Mouse (Mus musculus) embryonic facial prominence, embryonic 13.5 days (tissue): ENCODE results near the gene Apoa5. TPM values are rescaled to one million over a fixed set of nuclear protein-coding genes. Genes with fewer than 3 reads are reported as not detected.
A peak's percentile ranks its signal among the peaks of the same experiment; 100 is the strongest.

Experiments
- ATAC-seq: fragments of 200-750 bp; cut with Nextera tagmentation; 2 replicates; pipeline ENCODE4 v1.8.0; 2017; ENCODE audit warnings: low read depth; ENCODE audit not compliant: insufficient number of reproducible peaks, insufficient read depth, low FRiP score, low TSS enrichment
- H3K27ac ChIP-seq: fragments of 300-500 bp; sonication (generic); 2 replicates; pipeline ENCODE4 v1.5.1; 2015; ENCODE audit warnings: moderate library complexity, mild to moderate bottlenecking, inconsistent platforms
- H3K27me3 ChIP-seq: fragments of 300-500 bp; sonication (generic); 2 replicates; pipeline ENCODE4 v1.6.1; 2015; ENCODE audit warnings: mild to moderate bottlenecking, inconsistent platforms
- H3K36me3 ChIP-seq: fragments of 300-500 bp; sonication (generic); 2 replicates; pipeline ENCODE4 v1.6.1; 2015; ENCODE audit warnings: mild to moderate bottlenecking, inconsistent platforms
- H3K4me1 ChIP-seq: fragments of 300-500 bp; sonication (generic); 2 replicates; pipeline ENCODE4 v1.6.1; 2015; ENCODE audit warnings: inconsistent platforms
- H3K4me2 ChIP-seq: fragments of 300-500 bp; sonication (generic); 2 replicates; pipeline ENCODE4 v1.6.1; 2015; ENCODE audit warnings: moderate library complexity, mild to moderate bottlenecking, inconsistent platforms
- H3K4me3 ChIP-seq: fragments of 300-500 bp; sonication (generic); 2 replicates; pipeline ENCODE4 v1.5.1; 2015; ENCODE audit warnings: mild to moderate bottlenecking, inconsistent platforms
- H3K9ac ChIP-seq: fragments of 300-500 bp; sonication (generic); 2 replicates; pipeline ENCODE4 v1.6.1; 2015; ENCODE audit warnings: mild to moderate bottlenecking, inconsistent platforms
- H3K9me3 ChIP-seq: fragments of 300-500 bp; sonication (generic); 2 replicates; pipeline ENCODE4 v1.6.1; 2016; ENCODE audit warnings: inconsistent platforms
- WGBS: fragments of 180-500 bp; shearing (Covaris S2); methylation state at CpG from one replicate; pipeline ENCODE4 v1.1.7; 2015; ENCODE audit warnings: mixed read lengths; 5-methylcytosine and 5-hydroxymethylcytosine counted together
- polyA plus RNA-seq: library from polyadenylated mRNA; unstranded; fragments of >200 nt; fragmentation: Nextera tagmentation; extraction: Ambion mirVana; gene quantifications from 2 replicates; pipeline ENCODE4 v1.2.1, GENCODE M21; 2015

Apoa5 gene
- not detected in 2 replicates for polyA plus RNA-seq

DNA sequence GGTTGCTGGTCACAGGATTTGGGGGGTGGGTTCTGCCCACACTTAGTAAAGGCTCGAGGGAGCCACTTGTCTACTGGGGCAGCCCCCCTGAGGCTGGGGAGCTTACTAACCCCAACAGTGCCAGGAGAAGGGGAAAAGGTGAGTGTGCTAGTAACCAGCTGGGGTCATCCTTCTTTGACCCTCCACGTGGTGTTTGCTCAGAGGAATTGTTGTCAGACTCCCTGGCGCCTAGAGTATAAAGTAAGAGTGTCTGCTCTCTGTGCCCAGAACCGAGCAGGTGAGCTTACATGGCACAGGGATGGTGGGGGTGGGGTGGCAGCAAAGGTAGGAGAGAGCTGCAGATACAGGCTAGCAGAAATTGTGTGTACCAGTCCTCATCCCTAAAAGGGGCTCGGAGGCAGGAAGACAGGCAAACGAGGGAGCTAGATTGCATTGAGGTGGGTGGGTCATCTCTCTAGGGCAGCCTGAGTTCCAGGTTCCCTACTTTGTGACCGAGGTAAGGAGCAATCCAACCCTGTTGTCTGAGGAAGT is at the start of gene Apoa5:
Apoa5 (plus strand) TSS at position 291 of the 531 bp plus-strand sequence.
- Histone ChIP-seq H3K27ac (no peak within 1 kb of the TSS), H3K27me3 (peaks cover 30% of the 10 kb centered on the region), H3K9ac (no peak within 1 kb of the TSS), H3K4me2 (no peak within 1 kb of the TSS), H3K9me3 (no peaks in the 10 kb centered on the region), H3K4me1 (peaks cover 8% of the 10 kb centered on the region), H3K4me3 (no peak within 1 kb of the TSS), H3K36me3 (no peaks in the 10 kb centered on the region)
- no peak for ATAC-seq
- 53% methylated on average over 7 of the region's 7 CpGs for WGBS

DNA sequence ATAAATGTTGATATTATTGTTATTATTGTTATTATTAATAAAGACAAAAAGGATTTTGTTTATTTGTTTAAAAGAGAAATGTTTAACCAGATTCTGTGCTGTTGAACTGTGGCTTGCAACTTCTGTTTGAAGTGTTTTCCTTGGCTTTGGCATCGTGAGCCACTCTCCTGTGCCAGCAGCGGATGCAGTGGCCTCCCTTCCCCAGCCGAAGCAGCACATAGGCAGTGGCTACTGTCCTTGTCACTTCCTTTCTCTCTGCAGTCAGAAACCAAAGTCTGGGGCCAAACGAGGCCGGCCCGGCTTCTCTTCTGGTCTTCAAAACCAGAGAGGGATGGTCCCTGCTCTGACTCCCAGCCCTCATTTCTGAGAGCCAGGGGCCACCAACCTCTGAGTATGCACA is 45.3 kb upstream of the Apoa5 start:
- Histone ChIP-seq H3K36me3 (peaks cover 50% of the 10 kb centered on the region), H3K9me3 (no peaks in the 10 kb centered on the region), H3K27me3 (no peaks in the 10 kb centered on the region), H3K4me2 (no peak overlapping the region), H3K4me1 (no peaks in the 10 kb centered on the region), H3K9ac (no peak overlapping the region), H3K4me3 (no peak overlapping the region), H3K27ac (no peak overlapping the region)
- no peak for ATAC-seq
- WGBS, result 85% methylated on average over 6 of the region's 6 CpGs

DNA sequence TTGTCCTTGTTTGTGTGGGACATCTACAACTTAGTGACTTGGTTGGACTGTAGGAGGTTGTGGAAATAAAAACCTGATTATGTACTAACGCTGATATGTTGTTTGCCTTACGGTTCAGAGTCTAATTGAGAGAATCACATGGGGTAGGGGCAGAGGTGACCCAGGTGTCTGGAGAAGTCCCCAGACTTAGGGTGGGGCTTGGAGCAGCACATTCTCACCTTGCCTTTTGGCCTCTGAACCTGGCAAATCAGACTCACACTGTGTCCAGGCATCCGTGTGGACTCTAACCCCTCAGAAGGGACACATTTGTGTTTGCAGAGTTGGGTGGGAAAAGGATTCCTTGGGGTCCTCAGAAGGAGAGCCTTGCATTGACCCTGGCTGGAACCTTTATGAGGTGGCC is 44.3 kb upstream of the Apoa5 start:
- Histone ChIP-seq H3K4me2 (no peak overlapping the region), H3K36me3 (peaks cover 45% of the 10 kb centered on the region), H3K27ac (no peak overlapping the region), H3K4me1 (no peaks in the 10 kb centered on the region), H3K4me3 (no peak overlapping the region), H3K9me3 (no peaks in the 10 kb centered on the region), H3K27me3 (peaks cover 9% of the 10 kb centered on the region), H3K9ac (no peak overlapping the region)
- WGBS, result 86% methylated on average over 3 of the region's 3 CpGs
- no peak for ATAC-seq

DNA sequence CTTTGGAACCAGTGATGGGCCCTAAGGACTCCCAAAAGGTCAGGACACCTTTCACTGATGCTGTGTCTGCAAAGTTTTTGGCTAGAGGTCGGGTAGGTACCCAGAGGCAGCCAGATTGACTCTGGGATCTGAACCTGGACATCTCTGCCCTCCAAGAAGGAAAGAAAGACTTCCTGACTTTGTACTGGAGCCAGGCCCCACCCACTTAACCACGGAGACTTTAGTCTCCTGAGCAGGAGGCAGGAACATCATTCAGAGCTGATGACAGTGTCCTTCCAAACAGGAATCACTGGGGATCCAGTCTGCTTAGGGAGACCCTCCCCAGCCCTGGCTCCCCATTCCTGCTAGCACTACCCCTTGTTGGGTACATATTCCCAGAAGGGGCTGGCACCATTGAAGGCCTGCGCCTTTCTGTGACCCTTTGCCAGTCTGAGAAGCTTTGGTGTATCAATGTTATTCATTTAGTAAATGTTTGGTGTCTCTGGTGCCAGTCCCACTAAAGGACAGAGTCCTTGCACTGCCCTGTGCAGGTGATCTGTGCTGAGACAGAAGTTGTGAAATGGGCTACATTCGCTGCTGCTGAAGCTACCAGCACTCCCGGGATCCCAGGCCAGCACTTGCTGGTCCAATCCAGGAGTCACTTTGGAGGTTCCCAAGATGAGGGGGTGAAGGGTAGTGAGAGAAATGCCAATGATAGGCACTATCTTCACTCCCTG is 43.3 kb upstream of the Apoa5 start:
- Histone ChIP-seq H3K27ac (no peak overlapping the region), H3K9me3 (no peaks in the 10 kb centered on the region), H3K9ac (no peak overlapping the region), H3K27me3 (peaks cover 11% of the 10 kb centered on the region), H3K36me3 (peaks cover 35% of the 10 kb centered on the region), H3K4me2 (no peak overlapping the region), H3K4me3 (no peak overlapping the region), H3K4me1 (peaks cover 6% of the 10 kb centered on the region; the same call in 1 of the 2 replicates)
- WGBS, result 62% methylated on average over 5 of the region's 5 CpGs
- no peak for ATAC-seq

DNA sequence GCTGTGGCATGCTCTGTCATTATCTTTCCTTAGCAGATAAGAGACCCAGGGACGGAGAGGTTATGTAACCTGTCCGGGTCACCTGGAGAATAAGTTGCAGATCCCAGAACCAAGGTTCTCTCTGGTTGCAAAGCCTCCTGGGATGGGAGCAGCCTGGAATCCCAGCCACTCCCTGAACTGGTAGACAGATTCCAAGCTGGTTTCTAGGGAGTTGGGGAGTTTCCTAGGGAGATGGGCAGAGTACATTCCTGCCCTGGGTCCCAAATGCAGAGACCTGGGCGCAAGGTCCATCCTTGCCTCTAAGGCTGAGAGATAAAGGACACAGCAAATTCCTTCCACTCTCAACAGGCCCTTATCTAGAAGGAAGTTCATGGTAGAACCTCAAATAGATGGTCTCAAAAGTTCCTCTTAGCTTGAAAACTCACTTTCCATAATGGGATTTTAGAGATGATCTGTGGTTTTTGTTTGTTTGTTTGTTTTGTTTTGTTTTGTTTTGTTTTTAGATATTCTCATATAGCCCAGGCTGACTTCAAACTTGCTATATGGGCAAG is 41.3 kb upstream of the Apoa5 start:
- Histone ChIP-seq H3K27ac (no peak overlapping the region), H3K9ac (no peak overlapping the region), H3K9me3 (no peaks in the 10 kb centered on the region), H3K4me2 (no peak overlapping the region), H3K27me3 (peaks cover 11% of the 10 kb centered on the region), H3K36me3 (peaks cover 14% of the 10 kb centered on the region), H3K4me3 (no peak overlapping the region), H3K4me1 (peaks cover 12% of the 10 kb centered on the region)
- 86% methylated on average over 3 of the region's 3 CpGs for WGBS
- ATAC-seq, result no peak

DNA sequence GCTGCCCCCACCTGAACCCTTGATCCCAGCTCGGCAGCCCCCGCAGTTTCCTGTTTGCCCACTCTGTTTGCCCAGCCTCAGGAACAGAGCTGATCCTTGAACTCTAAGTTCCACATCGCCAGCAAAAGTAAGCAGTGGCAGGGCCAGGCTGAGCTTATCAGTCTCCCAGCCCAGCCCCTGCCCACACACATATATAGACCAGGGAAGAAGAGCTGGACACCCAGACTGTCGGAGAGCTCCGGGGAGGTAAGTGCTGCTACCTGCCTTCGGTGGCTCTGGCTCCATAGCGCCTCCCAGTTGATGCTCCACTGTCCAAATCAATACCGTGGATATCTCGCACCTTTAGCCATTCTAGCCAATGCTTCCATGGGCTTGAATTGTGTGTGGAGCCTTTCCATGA is 39.9 kb upstream of the Apoa5 start, which contains the start of gene Apoa1:
Apoa1 (plus strand) TSS at position 90 of the 400 bp plus-strand sequence.
- Histone ChIP-seq H3K27me3 (peaks cover 11% of the 10 kb centered on the region), H3K9me3 (no peaks in the 10 kb centered on the region), H3K4me1 (peaks cover 12% of the 10 kb centered on the region), H3K4me2 (no peak within 1 kb of the TSS), H3K9ac (no peak within 1 kb of the TSS), H3K27ac (no peak within 1 kb of the TSS), H3K36me3 (peaks cover 2% of the 10 kb centered on the region; the same call in 1 of the 2 replicates), H3K4me3 (no peak within 1 kb of the TSS)
- 70% methylated on average over 9 of the region's 9 CpGs for WGBS
- ATAC-seq, result no peak

DNA sequence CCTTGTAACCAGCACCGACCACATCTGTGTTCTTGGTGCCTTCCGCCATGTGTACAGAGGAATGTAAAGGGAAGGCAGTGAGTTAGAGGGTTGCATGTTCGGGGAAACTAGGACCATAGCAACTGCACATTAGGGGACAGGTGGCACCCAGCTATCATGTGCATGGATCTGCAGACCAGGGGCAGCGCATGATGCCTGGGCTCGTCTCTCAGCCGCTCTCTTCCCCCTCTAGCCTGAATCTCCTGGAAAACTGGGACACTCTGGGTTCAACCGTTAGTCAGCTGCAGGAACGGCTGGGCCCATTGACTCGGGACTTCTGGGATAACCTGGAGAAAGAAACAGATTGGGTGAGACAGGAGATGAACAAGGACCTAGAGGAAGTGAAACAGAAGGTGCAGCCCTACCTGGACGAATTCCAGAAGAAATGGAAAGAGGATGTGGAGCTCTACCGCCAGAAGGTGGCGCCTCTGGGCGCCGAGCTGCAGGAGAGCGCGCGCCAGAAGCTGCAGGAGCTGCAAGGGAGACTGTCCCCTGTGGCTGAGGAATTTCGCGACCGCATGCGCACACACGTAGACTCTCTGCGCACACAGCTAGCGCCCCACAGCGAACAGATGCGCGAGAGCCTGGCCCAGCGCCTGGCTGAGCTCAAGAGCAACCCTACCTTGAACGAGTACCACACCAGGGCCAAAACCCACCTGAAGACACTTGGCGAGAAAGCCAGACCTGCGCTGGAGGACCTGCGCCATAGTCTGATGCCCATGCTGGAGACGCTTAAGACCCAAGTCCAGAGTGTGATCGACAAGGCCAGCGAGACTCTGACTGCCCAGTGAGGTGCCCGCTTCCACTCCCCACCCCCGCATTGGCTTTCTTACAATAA is 38.6 kb upstream of the Apoa5 start:
- Histone ChIP-seq H3K4me3 (peak overlapping the region; percentile 55), H3K9ac (peak overlapping the region; percentile 77), H3K9me3 (no peaks in the 10 kb centered on the region), H3K36me3 (no peaks in the 10 kb centered on the region), H3K27me3 (peaks cover 11% of the 10 kb centered on the region), H3K27ac (no peak overlapping the region), H3K4me2 (peak overlapping the region; percentile 89), H3K4me1 (peaks cover 12% of the 10 kb centered on the region)
- WGBS, result 15% methylated on average over 37 of the region's 37 CpGs
- ATAC-seq, result peak; percentile 87

DNA sequence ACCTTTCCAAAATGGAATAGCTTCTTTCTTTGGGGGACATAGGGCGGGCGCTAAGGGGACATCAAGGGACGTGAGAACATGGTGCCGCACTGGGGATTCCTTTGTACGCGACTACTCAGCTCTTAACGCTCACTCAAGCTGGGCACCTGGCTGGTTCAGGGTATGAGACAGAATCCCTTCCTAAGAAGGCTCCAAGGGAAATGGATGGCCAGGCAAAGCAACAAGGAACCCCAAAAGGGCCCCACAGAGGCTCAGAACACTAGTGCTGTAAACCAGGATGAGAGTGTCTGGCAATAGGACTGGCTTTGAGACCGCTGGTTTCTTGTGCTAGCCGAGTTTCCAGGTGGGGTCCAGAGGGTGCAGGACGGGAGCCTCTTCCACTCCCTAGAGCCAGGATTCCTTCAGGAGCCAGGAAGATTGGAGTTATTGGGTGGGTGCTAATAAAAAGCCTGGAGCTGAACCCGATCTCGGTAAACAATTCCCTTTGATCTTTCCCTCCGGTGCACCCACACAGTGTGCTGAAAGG is 37.9 kb upstream of the Apoa5 start:
- peak overlapping the region; percentile 77 for H3K9ac ChIP-seq
- no peaks in the 10 kb centered on the region for H3K36me3 ChIP-seq
- H3K4me2 ChIP-seq, result peak overlapping the region; percentile 89
- peaks cover 12% of the 10 kb centered on the region for H3K4me1 ChIP-seq
- no peak overlapping the region for H3K27ac ChIP-seq
- H3K9me3 ChIP-seq, result no peaks in the 10 kb centered on the region
- H3K27me3 ChIP-seq, result peaks cover 11% of the 10 kb centered on the region
- WGBS, result 25% methylated on average over 13 of the region's 13 CpGs
- ATAC-seq, result no peak
- H3K4me3 ChIP-seq, result peak overlapping the region; percentile 55

DNA sequence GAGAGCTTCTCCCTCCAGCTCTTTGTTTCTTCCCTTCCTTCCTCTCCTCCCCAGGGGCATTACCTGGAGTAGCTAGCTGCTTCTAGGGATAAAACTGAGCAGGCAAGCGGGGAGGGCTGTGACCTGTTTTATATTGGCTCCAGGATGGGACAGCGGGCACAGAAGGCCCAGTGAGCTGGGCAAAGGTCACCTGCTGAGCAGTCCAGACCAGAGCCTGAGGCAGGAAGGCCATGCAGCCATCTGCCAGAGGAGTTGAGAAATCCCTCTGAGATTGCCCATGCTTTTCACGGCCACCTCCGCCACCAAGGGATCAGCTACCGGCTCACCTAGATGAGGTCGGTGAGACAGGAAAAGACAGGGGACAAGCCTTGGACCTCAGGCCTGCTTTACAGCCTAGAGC is 33.2 kb upstream of the Apoa5 start:
- H3K36me3 ChIP-seq, result no peaks in the 10 kb centered on the region
- H3K4me3 ChIP-seq, result no peak overlapping the region
- no peak overlapping the region for H3K4me2 ChIP-seq
- no peaks in the 10 kb centered on the region for H3K9me3 ChIP-seq
- no peak for ATAC-seq
- H3K4me1 ChIP-seq, result peaks cover 6% of the 10 kb centered on the region
- H3K27ac ChIP-seq, result no peak overlapping the region
- no peak overlapping the region for H3K9ac ChIP-seq
- 71% methylated on average over 6 of the region's 6 CpGs for WGBS
- H3K27me3 ChIP-seq, result no peaks in the 10 kb centered on the region

DNA sequence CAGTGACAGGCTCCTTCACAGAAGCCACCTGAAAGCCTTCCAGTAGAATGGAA is 33.0 kb upstream of the Apoa5 start, which contains the start of gene Apoc3:
Apoc3 (minus strand) TSS at position 41 of the 53 bp plus-strand sequence.
- Histone ChIP-seq H3K4me3 (no peak within 1 kb of the TSS), H3K4me1 (peaks cover 3% of the 10 kb centered on the region), H3K27me3 (no peaks in the 10 kb centered on the region), H3K4me2 (no peak within 1 kb of the TSS), H3K9me3 (no peaks in the 10 kb centered on the region), H3K9ac (no peak within 1 kb of the TSS), H3K36me3 (no peaks in the 10 kb centered on the region), H3K27ac (no peak within 1 kb of the TSS)
- ATAC-seq, result no peak

DNA sequence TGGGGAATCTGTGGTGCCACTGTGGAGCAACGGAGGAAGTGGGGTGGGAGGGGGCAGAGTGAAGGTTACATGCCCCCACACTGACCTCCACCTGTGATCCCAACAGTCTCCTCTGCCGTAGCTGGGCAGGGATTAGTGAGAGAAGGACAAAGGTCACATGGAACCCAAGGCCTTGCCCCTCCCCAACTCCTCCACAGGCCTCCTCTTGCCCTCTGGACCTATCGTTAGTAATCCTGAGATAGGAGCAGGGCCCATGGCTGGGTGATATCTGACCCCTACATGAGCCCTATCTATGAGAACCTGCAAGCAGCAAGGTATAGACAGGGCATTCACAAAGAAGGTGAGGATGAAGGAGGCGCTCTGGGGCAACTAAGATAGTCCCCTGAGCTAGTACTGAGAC is 32.8 kb upstream of the Apoa5 start:
- Histone ChIP-seq H3K4me1 (peaks cover 1% of the 10 kb centered on the region), H3K4me3 (no peak overlapping the region), H3K27ac (no peak overlapping the region), H3K4me2 (no peak overlapping the region), H3K36me3 (no peaks in the 10 kb centered on the region), H3K9me3 (no peaks in the 10 kb centered on the region), H3K27me3 (no peaks in the 10 kb centered on the region), H3K9ac (no peak overlapping the region)
- ATAC-seq, result no peak
- WGBS, result 50% methylated on average over 4 of the region's 4 CpGs
